Mouse (Mus musculus) hindbrain, embryonic 11.5 days (tissue): ENCODE results near the gene Mum1. TPM values are rescaled to one million over a fixed set of nuclear protein-coding genes. Genes with fewer than 3 reads are reported as not detected.
A peak's percentile ranks its signal among the peaks of the same experiment; 100 is the strongest.

ENCODE experiments used
- ATAC-seq: fragments of 200-750 bp; cut with Nextera tagmentation; 2 replicates; pipeline ENCODE4 v1.8.0; 2017; ENCODE audit warnings: mild to moderate bottlenecking, moderate TSS enrichment, moderate library complexity; ENCODE audit not compliant: low FRiP score
- DNase-seq: peaks from one replicate; pipeline ENCODE4 v3.0.0-alpha.2; 2015; ENCODE audit warnings: low spot score
- H3K27ac ChIP-seq: fragments of 300-500 bp; sonication (generic); 2 replicates; pipeline ENCODE4 v1.5.1; 2014; ENCODE audit warnings: mild to moderate bottlenecking, low read depth, low read length
- H3K27me3 ChIP-seq: fragments of 300-500 bp; sonication (generic); 2 replicates; pipeline ENCODE4 v1.6.1; 2014; ENCODE audit warnings: mild to moderate bottlenecking, low read length, moderate library complexity, mixed read lengths; ENCODE audit not compliant: control insufficient read depth, insufficient read depth
- H3K36me3 ChIP-seq: fragments of 300-500 bp; sonication (generic); 2 replicates; pipeline ENCODE4 v1.6.1; 2014; ENCODE audit warnings: mild to moderate bottlenecking, low read length, moderate library complexity, mixed read lengths; ENCODE audit not compliant: control insufficient read depth, insufficient read depth
- H3K4me1 ChIP-seq: fragments of 300-500 bp; sonication (generic); replicated peaks from 2 replicates; pipeline ENCODE4 v1.6.1; 2014; ENCODE audit warnings: low read length, mixed read lengths; ENCODE audit not compliant: control insufficient read depth, insufficient read depth
- H3K4me2 ChIP-seq: fragments of 300-500 bp; sonication (generic); replicated peaks from 2 replicates; pipeline ENCODE4 v1.6.1; 2014; ENCODE audit warnings: mild to moderate bottlenecking, low read depth, low read length
- H3K4me3 ChIP-seq: fragments of 300-500 bp; sonication (generic); 2 replicates; pipeline ENCODE4 v1.5.1; 2014; ENCODE audit warnings: low read depth, low read length
- H3K9ac ChIP-seq: fragments of 300-500 bp; sonication (generic); 2 replicates; pipeline ENCODE4 v1.6.1; 2014; ENCODE audit warnings: low read depth, low read length
- H3K9me3 ChIP-seq: fragments of 300-500 bp; sonication (generic); 2 replicates; pipeline ENCODE4 v1.6.1; 2016; ENCODE audit warnings: low read length; ENCODE audit not compliant: control insufficient read depth
- WGBS: fragments of 180-500 bp; shearing (Covaris S2); extraction: QIAGEN DNeasy Blood & Tissue Kit; methylation state at CpG from one replicate; pipeline ENCODE4 v1.1.7; 2014; 5-methylcytosine and 5-hydroxymethylcytosine counted together
- polyA plus RNA-seq: library from polyadenylated mRNA; unstranded; fragments of >200 nt; fragmentation: Nextera tagmentation; extraction: Ambion mirVana; gene quantifications from 2 replicates; pipeline ENCODE4 v1.2.1, GENCODE M21; 2014

Mum1 gene
- polyA plus RNA-seq, 1 experiment from 2014 or later: 49.4 TPM

- DNase-seq: no peak
- Histone ChIP-seq H3K9me3 (no peaks in the 10 kb centered on the region), H3K4me3 (peak overlapping the region; percentile 75), H3K4me1 (peaks cover 3% of the 10 kb centered on the region; the same call in 1 of the 2 replicates), H3K27ac (no peak overlapping the region), H3K27me3 (no peaks in the 10 kb centered on the region), H3K4me2 (peak overlapping the region; percentile 74), H3K9ac (peak overlapping the region; percentile 81), H3K36me3 (peaks cover 3% of the 10 kb centered on the region; the same call in 1 of the 2 replicates)
- WGBS: 45% methylated on average over 2 of the region's 2 CpGs
- no peak for ATAC-seq
Measured at GRCm38 (mm10) chr10:80250059-80250458, 23.8 kb downstream of the Mum1 start.

GRCm38 (mm10) chr10:80250573-80250972 is 24.3 kb downstream of the Mum1 start:
- H3K4me2 ChIP-seq: peak overlapping the region; percentile 74; the same call in 1 of the 2 replicates
- H3K27me3 ChIP-seq: no peaks in the 10 kb centered on the region
- no peak for DNase-seq
- no peak overlapping the region for H3K9ac ChIP-seq
- no peak for ATAC-seq
- H3K4me1 ChIP-seq: no peaks in the 10 kb centered on the region; the same call in 1 of the 2 replicates
- 84% methylated on average over 4 of the region's 4 CpGs for WGBS
- H3K27ac ChIP-seq: no peak overlapping the region
- H3K36me3 ChIP-seq: peaks cover 6% of the 10 kb centered on the region; the same call in 1 of the 2 replicates
- peak overlapping the region; percentile 75; the same call in 1 of the 2 replicates for H3K4me3 ChIP-seq
- H3K9me3 ChIP-seq: no peaks in the 10 kb centered on the region

- peaks cover 8% of the 10 kb centered on the region; the same call in 1 of the 2 replicates for H3K36me3 ChIP-seq
- H3K9me3 ChIP-seq: no peaks in the 10 kb centered on the region
- DNase-seq (no peak), ATAC-seq (no peak)
- H3K4me3 ChIP-seq: no peak overlapping the region
- no peaks in the 10 kb centered on the region for H3K27me3 ChIP-seq
- no peaks in the 10 kb centered on the region; the same call in 1 of the 2 replicates for H3K4me1 ChIP-seq
- H3K27ac ChIP-seq: no peak overlapping the region
- no peak overlapping the region for H3K9ac ChIP-seq
- H3K4me2 ChIP-seq: no peak overlapping the region
Measured at GRCm38 (mm10) chr10:80252011-80252410, 25.8 kb downstream of the Mum1 start.

GRCm38 (mm10) chr10:80252493-80253274 is 26.4 kb downstream of the Mum1 start:
- H3K9me3 ChIP-seq: no peaks in the 10 kb centered on the region
- WGBS: 95% methylated on average over 11 of the region's 11 CpGs
- H3K4me3 ChIP-seq: no peak overlapping the region
- no peaks in the 10 kb centered on the region; the same call in 1 of the 2 replicates for H3K4me1 ChIP-seq
- H3K27ac ChIP-seq: no peak overlapping the region
- no peak overlapping the region for H3K9ac ChIP-seq
- peaks cover 8% of the 10 kb centered on the region; the same call in 1 of the 2 replicates for H3K36me3 ChIP-seq
- no peaks in the 10 kb centered on the region for H3K27me3 ChIP-seq
- ATAC-seq (no peak), DNase-seq (no peak)
- no peak overlapping the region for H3K4me2 ChIP-seq

- Histone ChIP-seq H3K27me3 (no peaks in the 10 kb centered on the region), H3K4me1 (no peaks in the 10 kb centered on the region; the same call in 1 of the 2 replicates)
Measured at GRCm38 (mm10) chr10:80253551-80253950, 27.3 kb downstream of the Mum1 start.

GRCm38 (mm10) chr10:80254331-80255297 is 28.4 kb downstream of the Mum1 start:
- no peak overlapping the region for H3K4me3 ChIP-seq
- H3K9ac ChIP-seq: no peak overlapping the region
- peaks cover 2% of the 10 kb centered on the region; the same call in 1 of the 2 replicates for H3K4me1 ChIP-seq
- H3K36me3 ChIP-seq: peaks cover 8% of the 10 kb centered on the region; the same call in 1 of the 2 replicates
- no peaks in the 10 kb centered on the region for H3K27me3 ChIP-seq
- no peaks in the 10 kb centered on the region for H3K9me3 ChIP-seq
- no peak for ATAC-seq
- H3K4me2 ChIP-seq: no peak overlapping the region
- no peak for DNase-seq
- WGBS: 96% methylated on average over 26 of the region's 26 CpGs
- H3K27ac ChIP-seq: no peak overlapping the region

More at GRCm38 (mm10) chr10:80253551-80253950, 27.3 kb downstream of the Mum1 start:
- WGBS: 91% methylated on average over 6 of the region's 6 CpGs
- no peak for ATAC-seq
- no peaks in the 10 kb centered on the region for H3K9me3 ChIP-seq
- no peak for DNase-seq
- peaks cover 8% of the 10 kb centered on the region; the same call in 1 of the 2 replicates for H3K36me3 ChIP-seq
- no peak overlapping the region for H3K27ac ChIP-seq
- H3K4me3 ChIP-seq: no peak overlapping the region
- H3K4me2 ChIP-seq: no peak overlapping the region
- H3K9ac ChIP-seq: no peak overlapping the region

- H3K4me3 ChIP-seq: no peak overlapping the region
- H3K36me3 ChIP-seq: peaks cover 8% of the 10 kb centered on the region; the same call in 1 of the 2 replicates
- H3K4me1 ChIP-seq: peaks cover 10% of the 10 kb centered on the region
- H3K4me2 ChIP-seq: no peak overlapping the region
- WGBS: 91% methylated on average over 5 of the region's 5 CpGs
- H3K9ac ChIP-seq: no peak overlapping the region
- no peak for ATAC-seq
- DNase-seq: no peak
- H3K9me3 ChIP-seq: no peaks in the 10 kb centered on the region
- no peaks in the 10 kb centered on the region for H3K27me3 ChIP-seq
- H3K27ac ChIP-seq: no peak overlapping the region
Measured at GRCm38 (mm10) chr10:80255881-80256535, 29.8 kb downstream of the Mum1 start.

GRCm38 (mm10) chr10:80257936-80258335 is 31.7 kb downstream of the Mum1 start:
- Histone ChIP-seq H3K27me3 (no peaks in the 10 kb centered on the region), H3K9me3 (no peaks in the 10 kb centered on the region), H3K27ac (no peak overlapping the region), H3K4me3 (no peak overlapping the region), H3K9ac (no peak overlapping the region), H3K36me3 (peaks cover 8% of the 10 kb centered on the region; the same call in 1 of the 2 replicates), H3K4me2 (no peak overlapping the region), H3K4me1 (peaks cover 11% of the 10 kb centered on the region)
- WGBS: 85% methylated on average over 2 of the region's 2 CpGs
- no peak for ATAC-seq
- no peak for DNase-seq
